8 mouse cellular contexts compared by ENCODE assay signal in genomic region chr3:118562311-118562671, GRCm38 (mm10). TPM values are rescaled to one million over a fixed set of nuclear protein-coding genes. Genes with fewer than 3 reads are reported as not detected.
DNase-seq lines count a peak whose midpoint lies in the region; ATAC-seq and TF ChIP-seq lines count a peak whose summit lies in the region.

No protein-coding gene starts in this region.

- H3K4me3 ChIP-seq in E14TG2a.4 (replicated peaks; ENCODE audit: low read length), result peak overlapping the region; percentile 83
- peak overlapping the region; percentile 67 for H3K4me3 ChIP-seq in forebrain, embryonic 16.5 days (replicated peaks; ENCODE audit: low read length)
- peak overlapping the region; percentile 71 for H3K4me3 ChIP-seq in limb, embryonic 14.5 days (replicated peaks; ENCODE audit: low read length)
- H3K4me3 ChIP-seq in neural tube, embryonic 15.5 days (replicated peaks), result peak overlapping the region; percentile 69

- ATAC-seq in forebrain, embryonic 16.5 days, result no peak; the same call in 1 of the 2 replicates
- ATAC-seq in limb, embryonic 14.5 days (ENCODE audit: low FRiP score, low read depth), result peak; percentile 77; the same call in 1 of the 2 replicates
- ATAC-seq in neural tube, embryonic 15.5 days (ENCODE audit: low FRiP score), result peak; percentile 74
- no peak for ATAC-seq in activated CD4-positive, CD25-positive, alpha-beta regulatory T cell, adult 4 months

- no peak overlapping the region for H3K27ac ChIP-seq in forebrain, embryonic 16.5 days (ENCODE audit: low read length)
- H3K27ac ChIP-seq in limb, embryonic 14.5 days (replicated peaks; ENCODE audit: low read depth, low read length), result no peak overlapping the region
- H3K27ac ChIP-seq in neural tube, embryonic 15.5 days (replicated peaks), result peak overlapping the region; percentile 48; the same call in 1 of the 2 replicates

- H3K36me3 ChIP-seq in E14TG2a.4 (ENCODE audit: insufficient read depth, low read length), result no peaks in the 10 kb centered on the region
- H3K36me3 ChIP-seq in forebrain, embryonic 16.5 days (ENCODE audit: control insufficient read depth, insufficient read depth), result no peaks in the 10 kb centered on the region
- H3K36me3 ChIP-seq in limb, embryonic 14.5 days (ENCODE audit: control insufficient read depth, insufficient read depth, low read length), result no peaks in the 10 kb centered on the region
- no peaks in the 10 kb centered on the region for H3K36me3 ChIP-seq in neural tube, embryonic 15.5 days

- no peak for TF ChIP-seq CTCF in E14TG2a.4 (conservative IDR thresholded peaks at IDR 0.05; ENCODE audit: low read length)

- no peak for TF ChIP-seq POLR2A in limb, embryonic 14.5 days (IDR thresholded peaks at IDR 0.05; ENCODE audit: borderline replicate concordance, extremely low read depth, insufficient read depth, insufficient read length)

- under 1% methylated on average over 18 of the region's 18 CpGs for WGBS in forebrain, embryonic 16.5 days
- WGBS in limb, embryonic 14.5 days, result 0% methylated on average over 16 of the region's 18 CpGs
- 0% methylated on average over 18 of the region's 18 CpGs for WGBS in neural tube, embryonic 15.5 days

- DNase-seq in embryo, embryonic 10.5 days (ENCODE audit: low spot score), result peak; percentile 56
- DNase-seq in embryo, embryonic 9.5 days (ENCODE audit: extremely low spot score), result no peak
- no peak for DNase-seq in limb, embryonic 14.5 days (ENCODE audit: low spot score)
- no peak for DNase-seq in cerebellum, adult 9-11 months

- peaks cover 13% of the 10 kb centered on the region for H3K27me3 ChIP-seq in E14TG2a.4 (ENCODE audit: insufficient read depth, low read length)
- H3K27me3 ChIP-seq in forebrain, embryonic 16.5 days (replicated peaks; ENCODE audit: control insufficient read depth, insufficient read depth, low read length), result no peaks in the 10 kb centered on the region
- H3K27me3 ChIP-seq in limb, embryonic 14.5 days (ENCODE audit: control insufficient read depth, insufficient read depth, low read length), result no peaks in the 10 kb centered on the region
- no peaks in the 10 kb centered on the region for H3K27me3 ChIP-seq in neural tube, embryonic 15.5 days (replicated peaks)

- H3K4me1 ChIP-seq in E14TG2a.4 (replicated peaks; ENCODE audit: low read depth, low read length), result no peaks in the 10 kb centered on the region
- H3K4me1 ChIP-seq in forebrain, embryonic 16.5 days (replicated peaks; ENCODE audit: control insufficient read depth, insufficient read depth, low read length), result peaks cover 7% of the 10 kb centered on the region
- H3K4me1 ChIP-seq in limb, embryonic 14.5 days (ENCODE audit: control insufficient read depth, insufficient read depth, low read length), result no peaks in the 10 kb centered on the region
- H3K4me1 ChIP-seq in neural tube, embryonic 15.5 days, result peaks cover 11% of the 10 kb centered on the region

- no peaks in the 10 kb centered on the region for H3K9me3 ChIP-seq in E14TG2a.4 (ENCODE audit: low read length)
- H3K9me3 ChIP-seq in forebrain, embryonic 16.5 days (ENCODE audit: control insufficient read depth, low read length), result no peaks in the 10 kb centered on the region
- H3K9me3 ChIP-seq in limb, embryonic 14.5 days (ENCODE audit: control insufficient read depth, low read length), result no peaks in the 10 kb centered on the region
- no peaks in the 10 kb centered on the region for H3K9me3 ChIP-seq in neural tube, embryonic 15.5 days (replicated peaks)

- peak overlapping the region; percentile 66 for H3K9ac ChIP-seq in forebrain, embryonic 16.5 days (replicated peaks; ENCODE audit: low read depth, low read length)
- H3K9ac ChIP-seq in limb, embryonic 14.5 days (ENCODE audit: low read depth, low read length, severe bottlenecking), result peak overlapping the region; percentile 73
- H3K9ac ChIP-seq in neural tube, embryonic 15.5 days (replicated peaks), result peak overlapping the region; percentile 65

- H3K4me2 ChIP-seq in forebrain, embryonic 16.5 days (ENCODE audit: low read length), result peak overlapping the region; percentile 90
- H3K4me2 ChIP-seq in limb, embryonic 14.5 days (replicated peaks; ENCODE audit: low read depth, low read length, severe bottlenecking), result peak overlapping the region; percentile 83
- H3K4me2 ChIP-seq in neural tube, embryonic 15.5 days, result peak overlapping the region; percentile 96

RNA-seq across cellular contexts. Expression of gene Dpyd, which starts 0.4 kb away (rescaled TPM):
- 5.9 and 8.1 TPM in 2 replicates for polyA plus RNA-seq in forebrain, embryonic 16.5 days (2015; fragmentation: Nextera tagmentation; extraction: Ambion mirVana)
- polyA plus RNA-seq in limb, embryonic 14.5 days (2012; rRNA removed), result 2.8 and 3.1 TPM in 2 replicates
- 5.2 and 6.4 TPM in 2 replicates for polyA plus RNA-seq in limb, embryonic 14.5 days (2014; fragmentation: Nextera tagmentation; extraction: Ambion mirVana)
- polyA plus RNA-seq in neural tube, embryonic 15.5 days (2015; fragmentation: Nextera tagmentation; extraction: Ambion mirVana), result 8.0 and 8.1 TPM in 2 replicates
- not detected for polyA plus RNA-seq in activated CD4-positive, CD25-positive, alpha-beta regulatory T cell, adult 4 months (2017; shearing (Covaris generic))

Comparison
In these comparisons a context has a peak if more than half of its experiments do, and no peak if none do; other contexts are left out.
1. ATAC-seq: peak in limb, embryonic 14.5 days (single experiment) and neural tube, embryonic 15.5 days (single experiment); none in forebrain, embryonic 16.5 days (single experiment) and activated CD4-positive, CD25-positive, alpha-beta regulatory T cell, adult 4 months (single experiment).
2. Peak in every context shown above with its lines, with median percentiles within 50 percentile points of each other: H3K4me3 ChIP-seq, H3K4me2 ChIP-seq and H3K9ac ChIP-seq.